Comparison of ENCODE assay signal across 9 mouse cellular contexts in the genomic region with DNA sequence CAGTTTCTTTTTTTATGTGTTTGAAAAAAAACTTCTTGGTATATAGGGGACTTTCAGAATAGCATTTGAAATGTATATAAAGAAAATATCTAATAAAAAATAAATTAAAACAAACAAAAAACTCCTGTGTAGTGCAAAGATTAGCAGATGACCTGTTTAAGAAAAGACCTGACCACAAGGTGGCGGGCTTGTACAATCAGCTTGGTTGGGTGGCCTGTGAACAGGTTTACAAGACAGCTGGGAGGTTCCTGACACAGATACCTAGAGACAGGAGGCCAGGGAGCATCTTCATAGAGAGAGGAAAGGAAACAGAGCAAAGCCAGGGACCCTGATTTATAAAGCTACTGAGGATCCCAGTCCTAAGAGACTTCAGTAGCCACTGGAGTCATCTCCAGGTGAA.
DNase-seq lines count a peak whose midpoint lies in the region; ATAC-seq and TF ChIP-seq lines count a peak whose summit lies in the region.
"Had no signal": no experiment of that assay in that cellular context is flagged by ENCODE, and none has a peak within 500 bp of the region (broad histone marks: within the 10 kb centered on the region; RNA-seq: fewer than 3 reads in every experiment).

No protein-coding gene starts in this region.

- no peaks in the 10 kb centered on the region for H3K36me3 ChIP-seq in ES-E14 (ENCODE audit: control insufficient read depth, insufficient read depth, low read length, poor library complexity, severe bottlenecking)
- H3K36me3 ChIP-seq in forebrain, postnatal 0 days (ENCODE audit: insufficient read depth): no peaks in the 10 kb centered on the region
- H3K36me3 ChIP-seq: lung, embryonic 15.5 days had no signal

- 0% methylated on average over 1 of the region's 1 CpGs for WGBS in forebrain, postnatal 0 days

- no peak overlapping the region for H3K9ac ChIP-seq in ES-E14 (ENCODE audit: insufficient read depth, low read depth, low read length, poor library complexity, severe bottlenecking)
- H3K9ac ChIP-seq in forebrain, postnatal 0 days: no peak overlapping the region
- H3K9ac ChIP-seq: lung, embryonic 15.5 days had no signal

- no peak overlapping the region for H3K27ac ChIP-seq in layer of hippocampus, adult 2 months
- H3K27ac ChIP-seq in ES-E14 (ENCODE audit: insufficient read depth, low read depth, low read length, poor library complexity, severe bottlenecking): no peak overlapping the region
- H3K27ac ChIP-seq in forebrain, postnatal 0 days (ENCODE audit: low read depth, low read length): no peak overlapping the region
- H3K27ac ChIP-seq: lung, embryonic 15.5 days had no signal

- in situ Hi-C loops in ES-E14 (cut with MboI; ENCODE audit: low sequenced_read_pairs in 2 of 2, unreplicated experiment in 2 of 2): no loop called here

- no peaks in the 10 kb centered on the region for H3K27me3 ChIP-seq in forebrain, postnatal 0 days (ENCODE audit: insufficient read depth, low read length)
- H3K27me3 ChIP-seq: lung, embryonic 15.5 days had no signal

- H3K4me1 ChIP-seq in ES-E14 (ENCODE audit: control insufficient read depth in 2 of 2, insufficient read depth in 2 of 2, low read length in 2 of 2, poor library complexity in 1 of 2): no peaks in the 10 kb centered on the region
- H3K4me1 ChIP-seq in forebrain, postnatal 0 days (ENCODE audit: insufficient read depth): no peaks in the 10 kb centered on the region
- H3K4me1 ChIP-seq: lung, embryonic 15.5 days had no signal

- no peak overlapping the region for H3K4me2 ChIP-seq in forebrain, postnatal 0 days (ENCODE audit: low read depth)
- H3K4me2 ChIP-seq: lung, embryonic 15.5 days had no signal

- DNase-seq in layer of hippocampus, adult 2 months (ENCODE audit: low spot score in 2 of 2): no peak
- no peak for DNase-seq in layer of hippocampus, adult 11-12 months (ENCODE audit: low spot score)
- DNase-seq in ES-E14 (ENCODE audit: low read depth, low spot score): peak; percentile 60
- DNase-seq in adrenal gland, postnatal 25 days: peak; percentile 33
- DNase-seq in forebrain, postnatal 0 days: no peak
- peak; percentile 60 for DNase-seq in retina, postnatal 1 day
- no peak for DNase-seq in layer of hippocampus, adult 18-20 months (ENCODE audit: low spot score in 2 of 2)

- TF ChIP-seq CTCF in layer of hippocampus, adult 2 months (conservative IDR thresholded peaks at IDR 0.05): peak; percentile 70
- TF ChIP-seq CTCF in forebrain, postnatal 0 days (IDR thresholded peaks at IDR 0.05; ENCODE audit: low read depth): peak; percentile 51

- no peaks in the 10 kb centered on the region for H3K9me3 ChIP-seq in ES-E14 (ENCODE audit: control insufficient read depth, insufficient read depth, low read depth, low read length)
- no peaks in the 10 kb centered on the region for H3K9me3 ChIP-seq in forebrain, postnatal 0 days (ENCODE audit: low read length)
- H3K9me3 ChIP-seq: lung, embryonic 15.5 days had no signal

- H3K4me3 ChIP-seq in layer of hippocampus, adult 2 months: no peak overlapping the region
- H3K4me3 ChIP-seq in ES-E14 (ENCODE audit: insufficient read depth in 1 of 2, low read depth in 1 of 2, low read length in 2 of 2, poor library complexity in 1 of 2, severe bottlenecking in 1 of 2): no peak overlapping the region
- no peak overlapping the region for H3K4me3 ChIP-seq in forebrain, postnatal 0 days (ENCODE audit: low read depth, low read length)
- H3K4me3 ChIP-seq: erythroblast, embryonic 14.5 days; lung, embryonic 15.5 days had no signal

- no peak for ATAC-seq in forebrain, postnatal 0 days

TF ChIP-seq in ES-E14, 5 proteins besides CTCF, POLR2A, EP300 and RAD21:
- TF ChIP-seq MAFK (IDR thresholded peaks at IDR 0.05; ENCODE audit: insufficient read depth, low read depth, low read length): no peak
- TF ChIP-seq ZNF384 (IDR thresholded peaks at IDR 0.05; ENCODE audit: low read depth, low read length): no peak
- peak; percentile 84 for TF ChIP-seq ZC3H11A (IDR thresholded peaks at IDR 0.05; ENCODE audit: borderline replicate concordance, low read depth, low read length)

Comparison
In these comparisons a context has a peak if more than half of its experiments do, and no peak if none do; other contexts are left out.
1. DNase-seq: peak in ES-E14 (single experiment), adrenal gland, postnatal 25 days (single experiment) and retina, postnatal 1 day (single experiment); none in layer of hippocampus, adult 2 months (0 of 2), layer of hippocampus, adult 11-12 months (single experiment), forebrain, postnatal 0 days (single experiment) and layer of hippocampus, adult 18-20 months (0 of 2).